Mouse (Mus musculus) brain, embryonic 14.5 days (tissue): Measurements from ENCODE around the gene Fam227b.

Source experiments
- CTCF ChIP-seq: fragments of 200-500 bp; IDR thresholded peaks from 2 replicates; pipeline ENCODE4 v1.5.1; 2012; ENCODE audit warnings: inconsistent platforms, mild to moderate bottlenecking, moderate library complexity, borderline replicate concordance; ENCODE audit not compliant: insufficient read depth, insufficient read length; ENCODE audit errors: extremely low read depth
- POLR2A ChIP-seq: fragments of 200-500 bp; IDR thresholded peaks from 2 replicates; pipeline ENCODE4 v1.6.1; 2012; ENCODE audit warnings: mild to moderate bottlenecking, inconsistent platforms, borderline replicate concordance; ENCODE audit not compliant: poor library complexity, insufficient read depth, insufficient read length, severe bottlenecking; ENCODE audit errors: extremely low read depth

- no peak for TF ChIP-seq POLR2A
- peak; percentile 68; the same call in 1 of the 2 replicates for TF ChIP-seq CTCF
Measured at GRCm38 (mm10) chr2:126006088-126006487, 145.7 kb downstream of the Fam227b start.
